Mouse (Mus musculus): ENCODE measurements around the gene Sprr2i.

DNA sequence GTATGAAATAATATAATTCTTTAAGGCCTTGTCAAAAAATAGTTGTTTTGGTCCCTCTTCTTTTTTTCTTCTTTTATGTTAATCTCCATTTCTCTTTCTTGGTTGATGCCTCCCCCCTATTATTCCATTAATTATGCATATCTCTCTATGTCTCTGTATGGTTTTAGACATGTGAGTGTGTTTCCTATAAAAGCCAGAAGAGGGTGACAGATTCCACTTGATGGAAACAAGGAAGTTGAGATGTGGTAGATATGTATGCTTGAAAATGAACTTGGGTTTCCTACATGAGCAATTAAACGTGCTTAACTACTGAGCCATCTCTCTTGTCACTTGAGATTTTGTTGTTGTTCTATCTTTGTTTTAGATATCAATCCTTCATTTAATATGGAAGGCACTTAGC is 13.5 kb upstream of the Sprr2i start:
- no peak for TF ChIP-seq CTCF (IDR thresholded peaks at IDR 0.05; ENCODE audit: low read depth, low read length)
- TF ChIP-seq POLR2A (IDR thresholded peaks at IDR 0.05; ENCODE audit: borderline replicate concordance, low read depth, low read length), result no peak

All from bone marrow macrophage, adult 2 months (primary cell).